Mouse (Mus musculus) CH12.LX (cell line): ENCODE data around the gene Rpl11. TPM values are rescaled to one million over a fixed set of nuclear protein-coding genes. Genes with fewer than 3 reads are reported as not detected.

Experiments used
- DNase-seq: peaks from one replicate; pipeline ENCODE4 v3.0.0-alpha.2; 2013; ENCODE audit errors: extremely low read depth
- H3K27ac ChIP-seq: 2 replicates; pipeline ENCODE4 v1.5.1; 2012; ENCODE audit warnings: low read depth, mild to moderate bottlenecking, control low read depth, moderate library complexity; ENCODE audit not compliant: insufficient read depth
- H3K27me3 ChIP-seq: replicated peaks from 2 replicates; pipeline ENCODE3; 2012; ENCODE audit warnings: inconsistent platforms
- H3K36me3 ChIP-seq, 2 experiments: replicated peaks in 1 of 2; 2 replicates each; pipeline versions ENCODE3 to v1.6.1; 2012; ENCODE audit warnings: inconsistent platforms in 1 of 2, low read length in 1 of 2, mild to moderate bottlenecking in 1 of 2, mixed read lengths in 1 of 2, moderate library complexity in 1 of 2; ENCODE audit not compliant: control insufficient read depth in 1 of 2, insufficient read depth in 1 of 2
- H3K4me1 ChIP-seq, 2 experiments: 2 replicates each; pipeline ENCODE4 v1.6.1; 2012; ENCODE audit warnings: inconsistent platforms in 1 of 2, moderate library complexity in 1 of 2; ENCODE audit not compliant: insufficient read depth in 2 of 2, control insufficient read depth in 1 of 2
- H3K4me2 ChIP-seq: 2 replicates; pipeline ENCODE4 v1.6.1; 2012; ENCODE audit warnings: low read depth, mild to moderate bottlenecking, control low read depth; ENCODE audit not compliant: poor library complexity, insufficient read depth, severe bottlenecking
- H3K4me3 ChIP-seq, 3 experiments: fragments of 150-350 bp in 1 of 3; sonication (generic) in 1 of 3; replicated peaks in 1 of 3; 2 replicates each; pipeline versions ENCODE3 to v1.5.1; 2011 to 2012; ENCODE audit warnings: low read depth in 2 of 3, low read length in 2 of 3, mild to moderate bottlenecking in 2 of 3, moderate library complexity in 2 of 3, control low read depth in 1 of 3, improper control_type of control experiment in 1 of 3, inconsistent platforms in 1 of 3, mixed read lengths in 1 of 3; ENCODE audit not compliant: poor library complexity in 1 of 3
- H3K79me2 ChIP-seq: replicated peaks from 2 replicates; pipeline ENCODE4 v1.6.1; 2012; ENCODE audit warnings: mild to moderate bottlenecking, moderate library complexity; ENCODE audit not compliant: control insufficient read depth, poor library complexity, insufficient read depth, severe bottlenecking; ENCODE audit errors: extremely low read depth
- H3K9ac ChIP-seq: 2 replicates; pipeline ENCODE4 v1.6.1; 2012; ENCODE audit warnings: low read depth, mild to moderate bottlenecking, control low read depth, moderate library complexity; ENCODE audit not compliant: insufficient read depth
- H3K9me3 ChIP-seq: replicated peaks from 2 replicates; pipeline ENCODE3; 2012; ENCODE audit warnings: low read length, inconsistent platforms, mixed read lengths
- BHLHE40 ChIP-seq: IDR thresholded peaks from 2 replicates; pipeline ENCODE4 v1.6.1; 2011; ENCODE audit warnings: mild to moderate bottlenecking, low read depth, low read length, improper control_type of control experiment
- CHD1 ChIP-seq: IDR thresholded peaks from 2 replicates; pipeline ENCODE4 v1.6.1; 2012; ENCODE audit warnings: low read depth, low read length, improper control_type of control experiment, inconsistent platforms
- CHD2 ChIP-seq: IDR thresholded peaks from 2 replicates; pipeline ENCODE4 v1.6.1; 2011; ENCODE audit warnings: low read length, improper control_type of control experiment
- CTCF ChIP-seq, 2 experiments: IDR thresholded peaks in 1 of 2; conservative IDR thresholded peaks in 1 of 2; 2 replicates each; pipeline ENCODE4 v1.5.1; 2011 to 2012; ENCODE audit warnings: low read depth in 2 of 2, low read length in 2 of 2, improper control_type of control experiment in 1 of 2, inconsistent platforms in 1 of 2, mild to moderate bottlenecking in 1 of 2, moderate library complexity in 1 of 2
- E2F4 ChIP-seq: IDR thresholded peaks from 2 replicates; pipeline ENCODE4 v1.6.1; 2011; ENCODE audit warnings: low read depth, low read length, improper control_type of control experiment; ENCODE audit not compliant: insufficient replicate concordance
- ELF1 ChIP-seq: IDR thresholded peaks from 2 replicates; pipeline ENCODE4 v1.6.1; 2014; ENCODE audit warnings: low read depth, mild to moderate bottlenecking, inconsistent platforms, low read length, improper control_type of control experiment
- EP300 ChIP-seq: IDR thresholded peaks from 2 replicates; pipeline ENCODE4 v1.6.1; 2011; ENCODE audit warnings: low read length, improper control_type of control experiment
- ETS1 ChIP-seq: conservative IDR thresholded peaks from 2 replicates; pipeline ENCODE4 v1.6.1; 2012; ENCODE audit warnings: low read depth, mild to moderate bottlenecking, inconsistent platforms, low read length, improper control_type of control experiment, moderate library complexity
- HCFC1 ChIP-seq: IDR thresholded peaks from 2 replicates; pipeline ENCODE4 v1.6.1; 2012; ENCODE audit warnings: low read depth, mild to moderate bottlenecking, inconsistent platforms, low read length, improper control_type of control experiment
- JUN ChIP-seq: IDR thresholded peaks from 2 replicates; pipeline ENCODE4 v1.6.1; 2011; ENCODE audit warnings: low read depth, mild to moderate bottlenecking, low read length, improper control_type of control experiment, moderate library complexity; ENCODE audit not compliant: insufficient read depth
- JUND ChIP-seq: conservative IDR thresholded peaks from 2 replicates; pipeline ENCODE4 v1.6.1; 2011; ENCODE audit warnings: low read depth, low read length, improper control_type of control experiment
- KAT2A ChIP-seq: IDR thresholded peaks from 2 replicates; pipeline ENCODE4 v1.6.1; 2012; ENCODE audit warnings: low read length, improper control_type of control experiment, inconsistent platforms; ENCODE audit not compliant: insufficient replicate concordance
- MAFK ChIP-seq: IDR thresholded peaks from 2 replicates; pipeline ENCODE4 v1.6.1; 2011; ENCODE audit warnings: low read length, improper control_type of control experiment; ENCODE audit not compliant: insufficient replicate concordance
- MAX ChIP-seq: IDR thresholded peaks from 2 replicates; pipeline ENCODE4 v1.6.1; 2011; ENCODE audit warnings: low read length, improper control_type of control experiment
- MAZ ChIP-seq: IDR thresholded peaks from 2 replicates; pipeline ENCODE4 v1.6.1; 2012; ENCODE audit warnings: low read depth, mild to moderate bottlenecking, inconsistent platforms, low read length, improper control_type of control experiment, moderate library complexity
- MEF2A ChIP-seq: IDR thresholded peaks from 2 replicates; pipeline ENCODE4 v1.6.1; 2014; ENCODE audit warnings: low read depth, mild to moderate bottlenecking, inconsistent platforms, low read length, improper control_type of control experiment, borderline replicate concordance
- MYC ChIP-seq: IDR thresholded peaks from 2 replicates; pipeline ENCODE4 v1.6.1; 2011; ENCODE audit warnings: low read depth, mild to moderate bottlenecking, improper control_type of control experiment, low read length
- NELFE ChIP-seq: IDR thresholded peaks from 2 replicates; pipeline ENCODE4 v1.6.1; 2011; ENCODE audit warnings: low read depth, low read length, improper control_type of control experiment
- PAX5 ChIP-seq: IDR thresholded peaks from 2 replicates; pipeline ENCODE4 v1.6.1; 2012; ENCODE audit warnings: low read length, inconsistent platforms, mixed read lengths
- POLR2AphosphoS2 ChIP-seq: IDR thresholded peaks from 2 replicates; pipeline ENCODE4 v1.6.1; 2011; ENCODE audit warnings: low read depth, low read length, improper control_type of control experiment
- RAD21 ChIP-seq: IDR thresholded peaks from 2 replicates; pipeline ENCODE4 v1.6.1; 2011; ENCODE audit warnings: low read depth, mild to moderate bottlenecking, low read length, improper control_type of control experiment, moderate library complexity
- RCOR1 ChIP-seq: conservative IDR thresholded peaks from 2 replicates; pipeline ENCODE4 v1.6.1; 2012; ENCODE audit warnings: low read depth, mild to moderate bottlenecking, inconsistent platforms, low read length, improper control_type of control experiment
- SIN3A ChIP-seq: IDR thresholded peaks from 2 replicates; pipeline ENCODE4 v1.6.1; 2012; ENCODE audit warnings: low read length, improper control_type of control experiment, inconsistent platforms
- TCF12 ChIP-seq: IDR thresholded peaks from 2 replicates; pipeline ENCODE4 v1.6.1; 2014; ENCODE audit warnings: low read depth, mild to moderate bottlenecking, inconsistent platforms, low read length, improper control_type of control experiment
- UBTF ChIP-seq: IDR thresholded peaks from 2 replicates; pipeline ENCODE4 v1.6.1; 2012; ENCODE audit warnings: low read depth, mild to moderate bottlenecking, inconsistent platforms, low read length, improper control_type of control experiment, moderate library complexity
- USF1 ChIP-seq: IDR thresholded peaks from 2 replicates; pipeline ENCODE4 v1.6.1; 2014; ENCODE audit warnings: low read depth, mild to moderate bottlenecking, inconsistent platforms, low read length, improper control_type of control experiment
- ZC3H11A ChIP-seq: IDR thresholded peaks from 2 replicates; pipeline ENCODE4 v1.6.1; 2012; ENCODE audit warnings: low read depth, mild to moderate bottlenecking, inconsistent platforms, low read length, improper control_type of control experiment
- ZKSCAN1 ChIP-seq: IDR thresholded peaks from 2 replicates; pipeline ENCODE4 v1.6.1; 2012; ENCODE audit warnings: low read depth, inconsistent platforms, low read length, improper control_type of control experiment, borderline replicate concordance
- ZMIZ1 ChIP-seq: IDR thresholded peaks from 2 replicates; pipeline ENCODE4 v1.6.1; 2012; ENCODE audit warnings: low read depth, mild to moderate bottlenecking, inconsistent platforms, low read length, improper control_type of control experiment
- ZNF384 ChIP-seq: IDR thresholded peaks from 2 replicates; pipeline ENCODE4 v1.6.1; 2012; ENCODE audit warnings: low read depth, low read length, improper control_type of control experiment, inconsistent platforms
- dilution Hi-C: fragments of 300-500 bp; cut with MboI; formaldehyde crosslinking; loops from 2 replicates; pipeline ENCODE4 v1.14.3; 2020; ENCODE audit warnings: low sequenced_read_pairs; ENCODE audit not compliant: extremely low pct_unique_long_range_greater_than_20kb, extremely low pct_ligation_motif_present
- in situ Hi-C: fragments of 300-500 bp; cut with MboI; formaldehyde crosslinking; loops from 3 replicates; pipeline ENCODE4 v1.14.3; 2019; ENCODE audit warnings: low sequenced_read_pairs, low pct_ligation_motif_present, low pct_unique_long_range_greater_than_20kb, mixed read lengths
- polyA plus RNA-seq: library from polyadenylated mRNA; unstranded; fragments of >175 nt; gene quantifications from 2 replicates; pipeline ENCODE4 v1.2.1, GENCODE M21; 2012; ENCODE audit warnings: low read depth; ENCODE audit not compliant: insufficient read length
- total RNA-seq, 2 experiments: library from RNA; depleted of rRNA; stranded (reverse); fragments of 300-350 nt in 1 of 2; fragments of >200 nt in 1 of 2; gene quantifications; 2 replicates each; pipeline ENCODE4 v1.2.3; 2012 to 2014

Rpl11 gene
- total and polyA plus RNA-seq, 3 experiments: 1,170 to 2,513 (median 1,661) TPM

- in situ Hi-C loops: no loop called here
- no peak overlapping the region for H3K27ac ChIP-seq
- peaks cover 12% of the 10 kb centered on the region for H3K27me3 ChIP-seq
- H3K4me1 ChIP-seq: peaks cover 30 to 51% of the 10 kb centered on the region in 2 experiments
- no peak overlapping the region for H3K4me3 ChIP-seq
- no peak for DNase-seq
- H3K9ac ChIP-seq: no peak overlapping the region
- no peaks in the 10 kb centered on the region for H3K36me3 ChIP-seq
- peaks cover 7% of the 10 kb centered on the region for H3K9me3 ChIP-seq
- TF ChIP-seq PAX5 (no peak), MAX (no peak), EP300 (no peak), E2F4 (no peak), CHD1 (no peak)
- H3K4me2 ChIP-seq: no peak overlapping the region
- H3K79me2 ChIP-seq: no peaks in the 10 kb centered on the region
- dilution Hi-C loops: no loop called here
Measured at GRCm38 (mm10) chr4:136091346-136091745, 38.1 kb upstream of the Rpl11 start.

GRCm38 (mm10) chr4:136089748-136090583 lies 36.7 kb upstream of the Rpl11 start:
- in situ Hi-C loops: no loop called here
- peaks cover 12% of the 10 kb centered on the region for H3K27me3 ChIP-seq
- no peak for TF ChIP-seq ZKSCAN1
- no peak for TF ChIP-seq JUN
- no peak for TF ChIP-seq HCFC1
- no peak for TF ChIP-seq MAFK
- TF ChIP-seq TCF12: peak; percentile 81
- TF ChIP-seq CTCF (conservative IDR thresholded peaks at IDR 0.05 in 1 of 2, IDR thresholded peaks at IDR 0.05 in 1 of 2; ENCODE audit: low read depth in 2 of 2, low read length in 2 of 2): no peak
- no peak for TF ChIP-seq MYC
- TF ChIP-seq JUND: no peak
- peak; percentile 83; the same call in 1 of the 2 replicates for TF ChIP-seq CHD1
- TF ChIP-seq BHLHE40: peak; percentile 48
- no peak for TF ChIP-seq POLR2AphosphoS2
- no peak for TF ChIP-seq ZC3H11A
- 0 out of 2 replicates have a peak, but pooled peaks have one; percentile 54 for TF ChIP-seq RCOR1
- peak; percentile 78 for TF ChIP-seq ZNF384
- TF ChIP-seq RAD21: no peak; the same call in 1 of the 2 replicates
- TF ChIP-seq ZMIZ1: no peak
- TF ChIP-seq NELFE: 0 out of 2 replicates have a peak, but pooled peaks have one; percentile 35
- TF ChIP-seq UBTF: no peak
- peak; percentile 21 for TF ChIP-seq ETS1
- TF ChIP-seq KAT2A: no peak
- peak; percentile 39; the same call in 1 of the 2 replicates for TF ChIP-seq ELF1
- TF ChIP-seq USF1: no peak
- 0 out of 2 replicates have a peak, but pooled peaks have one; percentile 53 for TF ChIP-seq MAZ
- peak; percentile 50 for TF ChIP-seq MEF2A
- TF ChIP-seq SIN3A: 0 out of 2 replicates have a peak, but pooled peaks have one; percentile 42
- no peak for TF ChIP-seq CHD2
- TF ChIP-seq MAX: peak; percentile 51; the same call in 1 of the 2 replicates
- TF ChIP-seq E2F4: no peak

More at GRCm38 (mm10) chr4:136089748-136090583, 36.7 kb upstream of the Rpl11 start:
- Histone ChIP-seq H3K4me2 (no peak overlapping the region), H3K4me3 (no peak overlapping the region), H3K27ac (peak overlapping the region; percentile 74), H3K9ac (0 out of 2 replicates have a peak overlapping the region, but pooled peaks have one; percentile 7), H3K4me1 (peaks cover 22 to 37% of the 10 kb centered on the region in 2 experiments), H3K36me3 (no peaks in the 10 kb centered on the region), H3K9me3 (peaks cover 8% of the 10 kb centered on the region), H3K79me2 (no peaks in the 10 kb centered on the region)
- DNase-seq: peak; percentile 51
- dilution Hi-C loops: no loop called here
